8 mouse cellular contexts compared by ENCODE assay signal in genomic region chr8:10953346-10954053, GRCm38 (mm10). TPM values are rescaled to one million over a fixed set of nuclear protein-coding genes. Genes with fewer than 3 reads are reported as not detected.
DNase-seq lines count a peak whose midpoint lies in the region; ATAC-seq and TF ChIP-seq lines count a peak whose summit lies in the region.

No protein-coding gene starts in this region.

- no peak for TF ChIP-seq EP300 in heart, postnatal 0 days (IDR thresholded peaks at IDR 0.05; ENCODE audit: low read depth)

- no peak overlapping the region for H3K9ac ChIP-seq in forebrain, embryonic 13.5 days
- H3K9ac ChIP-seq in heart, postnatal 0 days (replicated peaks; ENCODE audit: low read depth, low read length): no peak overlapping the region

- peaks cover 31% of the 10 kb centered on the region for H3K4me1 ChIP-seq in forebrain, embryonic 13.5 days
- peaks cover 25% of the 10 kb centered on the region for H3K4me1 ChIP-seq in heart, postnatal 0 days (ENCODE audit: control insufficient read depth, insufficient read depth)

- TF ChIP-seq CTCF in heart, postnatal 0 days (IDR thresholded peaks at IDR 0.05; ENCODE audit: low read depth): no peak

- H3K4me3 ChIP-seq in forebrain, embryonic 13.5 days: no peak overlapping the region
- H3K4me3 ChIP-seq in heart, postnatal 0 days (ENCODE audit: low read depth, low read length): no peak overlapping the region

- WGBS in forebrain, embryonic 13.5 days: 6% methylated on average over 11 of the region's 11 CpGs
- WGBS in heart, postnatal 0 days: 4% methylated on average over 11 of the region's 11 CpGs

- no peaks in the 10 kb centered on the region for H3K9me3 ChIP-seq in forebrain, embryonic 13.5 days (replicated peaks)
- H3K9me3 ChIP-seq in heart, postnatal 0 days (replicated peaks; ENCODE audit: control insufficient read depth, low read length): no peaks in the 10 kb centered on the region

- peak; percentile 81 for DNase-seq in urinary bladder, postnatal 14 days (ENCODE audit: low spot score)
- no peak for DNase-seq in urinary bladder, postnatal 10 days (ENCODE audit: low spot score)
- peak; percentile 65 for DNase-seq in heart, postnatal 0 days (ENCODE audit: low spot score)
- DNase-seq in kidney, postnatal 14 days: peak; percentile 94
- peak; percentile 82 for DNase-seq in lung, postnatal 14 days
- DNase-seq in right cerebral cortex, postnatal 25 days: peak; percentile 31
- DNase-seq in embryo, embryonic 10 days (ENCODE audit: low spot score): no peak

- H3K27ac ChIP-seq in forebrain, embryonic 13.5 days: no peak overlapping the region
- H3K27ac ChIP-seq in heart, postnatal 0 days (ENCODE audit: low read depth): no peak overlapping the region

- ATAC-seq in forebrain, embryonic 13.5 days: peak; percentile 89
- peak; percentile 58 for ATAC-seq in heart, postnatal 0 days (ENCODE audit: insufficient read depth, low read depth)

- no peak overlapping the region for H3K4me2 ChIP-seq in forebrain, embryonic 13.5 days
- no peak overlapping the region for H3K4me2 ChIP-seq in heart, postnatal 0 days (ENCODE audit: low read depth, low read length)

- H3K27me3 ChIP-seq in forebrain, embryonic 13.5 days: peaks cover 51% of the 10 kb centered on the region
- 0 out of 2 replicates have a peak, but pooled peaks cover 13% of the 10 kb centered on the region for H3K27me3 ChIP-seq in heart, postnatal 0 days (ENCODE audit: control insufficient read depth, insufficient read depth, low read length)

- H3K36me3 ChIP-seq in forebrain, embryonic 13.5 days (ENCODE audit: poor library complexity, severe bottlenecking): no peaks in the 10 kb centered on the region
- H3K36me3 ChIP-seq in heart, postnatal 0 days (replicated peaks; ENCODE audit: control insufficient read depth, insufficient read depth, low read length): no peaks in the 10 kb centered on the region

RNA-seq across cellular contexts. Expression of gene Irs2, which starts 54.8 kb away (rescaled TPM):
- polyA plus RNA-seq in forebrain, embryonic 13.5 days (2015; fragmentation: Nextera tagmentation; extraction: Ambion mirVana): 4.5 and 5.2 TPM in 2 replicates
- 39.3 and 53.4 TPM in 2 replicates for total RNA-seq in heart, postnatal 0 days (2014; rRNA removed; ENCODE audit: low replicate concordance)
- 1.6 and 2.0 TPM in 2 replicates for polyA plus RNA-seq in heart, postnatal 0 days (2015; fragmentation: Nextera tagmentation; extraction: Ambion mirVana)

Comparison
In these comparisons a context has a peak if more than half of its experiments do, and no peak if none do; other contexts are left out.
1. DNase-seq: peak in urinary bladder, postnatal 14 days (single experiment), heart, postnatal 0 days (single experiment), kidney, postnatal 14 days (single experiment), lung, postnatal 14 days (single experiment) and right cerebral cortex, postnatal 25 days (single experiment); none in urinary bladder, postnatal 10 days (single experiment) and embryo, embryonic 10 days (single experiment).